Mouse (Mus musculus) bone marrow macrophage, adult 2 months (primary cell): ENCODE data around the gene Dctn3. TPM values are rescaled to one million over a fixed set of nuclear protein-coding genes. Genes with fewer than 3 reads are reported as not detected.
A peak's percentile ranks its signal among the peaks of the same experiment; 100 is the strongest.
"Not testable (repeated sequence)": the region's sequence is repeated elsewhere in the genome, so short reads cannot be mapped to it uniquely, and the experiment has no call there.

ENCODE experiments used
- H3K27ac ChIP-seq: 2 replicates; pipeline ENCODE4 v1.5.1; 2012; ENCODE audit warnings: low read depth, low read length; ENCODE audit not compliant: insufficient read depth
- H3K4me1 ChIP-seq: 2 replicates; pipeline ENCODE4 v1.6.1; 2012; ENCODE audit warnings: low read length; ENCODE audit not compliant: control insufficient read depth, insufficient read depth
- H3K4me3 ChIP-seq: 2 replicates; pipeline ENCODE4 v1.5.1; 2012; ENCODE audit warnings: mild to moderate bottlenecking, low read length, moderate library complexity; ENCODE audit not compliant: insufficient read depth
- CTCF ChIP-seq: IDR thresholded peaks from 2 replicates; pipeline ENCODE4 v1.5.1; 2012; ENCODE audit warnings: low read depth, mild to moderate bottlenecking, low read length, moderate library complexity
- POLR2A ChIP-seq: IDR thresholded peaks from 2 replicates; pipeline ENCODE4 v1.6.1; 2012; ENCODE audit warnings: mild to moderate bottlenecking, low read depth, low read length, borderline replicate concordance
- polyA plus RNA-seq: library from polyadenylated mRNA; stranded (reverse); fragments of >200 nt; gene quantifications from 2 replicates; pipeline ENCODE4 v1.2.4, GENCODE M21; 2012; ENCODE audit not compliant: missing spikeins, insufficient read depth, insufficient read length

Gene Dctn3
- polyA plus RNA-seq, 1 experiment: 75.2 TPM

- H3K27ac ChIP-seq, H3K4me1 ChIP-seq: not testable (repeated sequence)
These were observed 26.5 kb downstream of the Dctn3 start for GRCm38 (mm10) chr4:41696452-41696851.

GRCm38 (mm10) chr4:41695800-41696199 is 27.2 kb downstream of the Dctn3 start:
- not testable (repeated sequence) for H3K4me3 ChIP-seq, H3K27ac ChIP-seq, H3K4me1 ChIP-seq

More at GRCm38 (mm10) chr4:41696452-41696851, 26.5 kb downstream of the Dctn3 start:
- 0 out of 2 replicates have a peak overlapping the region, but pooled peaks have one; percentile 14 for H3K4me3 ChIP-seq

- not testable (repeated sequence) for H3K27ac ChIP-seq, H3K4me1 ChIP-seq, H3K4me3 ChIP-seq
These were observed 29.5 kb downstream of the Dctn3 start for GRCm38 (mm10) chr4:41693511-41693910.

- not testable (repeated sequence) for H3K4me3 ChIP-seq, H3K27ac ChIP-seq, H3K4me1 ChIP-seq
These were observed 33.0 kb downstream of the Dctn3 start for GRCm38 (mm10) chr4:41690014-41690413.

GRCm38 (mm10) chr4:41688562-41688961 is 34.4 kb downstream of the Dctn3 start:
- H3K4me1 ChIP-seq, H3K27ac ChIP-seq, H3K4me3 ChIP-seq: not testable (repeated sequence)

- not testable (repeated sequence) for H3K4me1 ChIP-seq, H3K4me3 ChIP-seq, H3K27ac ChIP-seq
These were observed 37.0 kb downstream of the Dctn3 start for GRCm38 (mm10) chr4:41685882-41686492.

GRCm38 (mm10) chr4:41684931-41685453 is 38.0 kb downstream of the Dctn3 start:
- not testable (repeated sequence) for H3K27ac ChIP-seq, H3K4me3 ChIP-seq, H3K4me1 ChIP-seq

GRCm38 (mm10) chr4:41684131-41684930 is 38.6 kb downstream of the Dctn3 start:
- H3K4me1 ChIP-seq, H3K27ac ChIP-seq, H3K4me3 ChIP-seq: not testable (repeated sequence)

- H3K4me1 ChIP-seq, H3K27ac ChIP-seq, H3K4me3 ChIP-seq: not testable (repeated sequence)
These were observed 39.7 kb downstream of the Dctn3 start for GRCm38 (mm10) chr4:41683303-41683702.

- TF ChIP-seq CTCF: no peak
- no peak for TF ChIP-seq POLR2A
- Histone ChIP-seq H3K4me1 (no peaks in the 10 kb centered on the region), H3K27ac (no peak overlapping the region), H3K4me3 (no peak overlapping the region)
These were observed 40.2 kb downstream of the Dctn3 start for GRCm38 (mm10) chr4:41682789-41683188.

GRCm38 (mm10) chr4:41681947-41682346 is 41.0 kb downstream of the Dctn3 start:
- H3K4me3 ChIP-seq: no peak overlapping the region

More at GRCm38 (mm10) chr4:41681947-41682346, 41.0 kb downstream of the Dctn3 start:
- H3K27ac ChIP-seq: no peak overlapping the region
- TF ChIP-seq CTCF: no peak
- no peak for TF ChIP-seq POLR2A
- H3K4me1 ChIP-seq: no peaks in the 10 kb centered on the region
